Mouse (Mus musculus): ENCODE measurements around the gene Mbnl2. TPM values are rescaled to one million over a fixed set of nuclear protein-coding genes. Genes with fewer than 3 reads are reported as not detected.

Gene Mbnl2
- total RNA-seq, 2 experiments from 2014 or later: 30.1 to 45.3 TPM

DNA sequence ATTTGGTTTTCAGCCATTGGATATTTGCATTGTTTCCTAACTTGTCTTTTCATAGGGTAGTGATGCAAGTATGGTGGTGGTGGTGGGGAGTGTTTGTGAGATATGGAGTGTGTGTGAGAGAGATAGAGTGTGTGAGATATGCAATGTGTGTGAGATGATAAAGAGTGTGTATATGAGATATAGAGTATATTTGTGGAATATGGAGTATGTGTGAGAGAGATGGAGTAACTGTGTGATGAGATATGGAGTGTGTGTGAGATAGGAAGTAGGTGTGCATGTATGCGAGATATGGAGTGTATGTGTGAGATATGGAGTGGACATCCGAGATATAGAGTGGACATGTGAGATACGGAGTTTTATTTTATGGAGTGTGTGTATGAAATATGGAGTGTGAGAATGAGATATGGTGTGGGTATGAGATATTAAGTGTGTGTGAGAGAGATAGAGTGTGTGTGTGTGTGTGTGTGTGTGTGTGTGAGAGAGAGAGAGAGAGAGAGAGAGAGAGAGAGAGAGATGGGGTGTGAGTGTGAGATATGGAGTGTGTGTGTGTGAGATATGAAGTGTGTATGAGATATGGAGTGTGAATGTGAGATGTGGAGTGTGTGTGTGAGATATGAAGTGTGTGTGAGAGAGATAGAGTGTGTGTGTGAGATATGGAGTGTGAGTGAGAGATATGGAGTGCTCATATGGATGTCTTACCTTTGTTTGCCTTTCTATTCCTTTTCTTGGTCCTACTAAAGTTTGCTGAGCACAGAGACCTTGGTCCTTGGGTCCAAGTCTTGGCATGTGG, 188.7 kb downstream of the Mbnl2 start:
- no peak for ATAC-seq (replicated peaks; ENCODE audit: low FRiP score, poor library complexity, severe bottlenecking)

- ATAC-seq (replicated peaks; ENCODE audit: low FRiP score, poor library complexity, severe bottlenecking): no peak
Observed at GRCm38 (mm10) chr14:120466816-120467215, 191.3 kb downstream of the Mbnl2 start.

- ATAC-seq (replicated peaks; ENCODE audit: low FRiP score, poor library complexity, severe bottlenecking): no peak
Observed at GRCm38 (mm10) chr14:120469126-120469790, 193.8 kb downstream of the Mbnl2 start.

- ATAC-seq (replicated peaks; ENCODE audit: low FRiP score, poor library complexity, severe bottlenecking): no peak
Observed at GRCm38 (mm10) chr14:120476186-120476697, 200.8 kb downstream of the Mbnl2 start.

DNA sequence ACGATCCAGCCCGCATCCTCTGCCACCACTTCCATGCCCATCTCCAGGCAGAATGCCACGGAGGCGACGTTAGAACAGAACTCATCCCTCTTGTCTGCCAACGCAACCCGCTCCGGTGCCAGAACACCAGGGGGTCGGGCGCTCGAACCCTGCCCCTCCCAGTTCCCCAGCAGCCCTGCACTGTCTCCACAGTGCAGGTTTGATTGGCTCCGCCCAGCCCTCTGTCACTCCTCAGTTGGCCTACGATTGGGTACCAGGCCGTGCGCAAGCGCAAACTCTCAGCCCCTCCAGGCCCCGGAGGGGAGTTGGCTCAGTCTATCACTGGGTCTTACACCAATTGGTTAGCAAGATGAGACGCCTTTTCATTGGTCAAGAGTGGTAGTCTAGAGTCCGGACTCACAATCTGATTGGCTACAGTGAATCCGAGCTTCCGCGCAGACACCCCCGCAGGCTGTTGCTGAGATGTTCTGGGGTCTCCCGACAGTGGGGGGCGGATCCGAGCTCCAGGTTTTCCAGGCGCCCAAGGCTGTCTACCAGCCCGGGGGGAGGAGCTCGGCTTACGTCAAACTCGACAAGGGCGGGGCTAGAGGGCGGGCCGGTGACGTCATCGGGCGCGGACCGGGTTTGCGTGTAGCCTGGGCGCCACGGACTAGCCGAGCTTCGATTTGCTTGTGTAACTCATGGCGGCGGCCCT, 202.0 kb downstream of the Mbnl2 start:
- peak; percentile 84 for ATAC-seq (replicated peaks; ENCODE audit: low FRiP score, poor library complexity, severe bottlenecking)

DNA sequence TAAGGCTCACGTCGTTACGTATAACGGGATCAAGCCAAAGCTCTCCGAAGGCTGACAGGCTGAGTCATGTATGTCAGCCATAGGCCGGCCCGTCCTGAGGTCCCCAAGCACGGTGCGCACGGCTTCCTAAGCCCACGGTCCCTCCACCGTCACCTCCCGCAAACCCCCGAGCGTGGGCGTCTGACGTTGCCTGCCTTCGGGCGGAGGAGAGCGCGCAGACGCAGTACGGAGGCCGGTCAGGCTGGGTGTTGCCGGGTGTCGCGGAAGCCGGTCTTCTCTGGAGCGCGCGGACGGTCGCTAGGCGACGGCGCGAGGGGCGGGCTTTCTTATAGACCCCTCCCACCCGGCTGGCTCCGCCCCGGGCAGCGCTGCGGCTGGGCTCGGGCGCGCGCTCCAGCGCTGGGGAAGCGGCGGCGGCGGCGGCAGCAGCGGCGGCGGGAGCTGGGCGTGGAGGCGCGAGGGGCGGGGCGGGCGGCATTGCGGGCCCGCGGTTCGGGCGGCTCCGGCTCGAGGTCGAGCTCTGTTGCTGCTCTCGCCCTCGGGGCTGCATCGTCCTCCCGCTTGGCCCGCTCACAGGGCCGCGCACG, 202.6 kb downstream of the Mbnl2 start, which contains the start of gene Rap2a:
Rap2a (plus strand) TSS at position 463 of the 587 bp plus-strand sequence.
- peak; percentile 77 for ATAC-seq (replicated peaks; ENCODE audit: low FRiP score, poor library complexity, severe bottlenecking)

GRCm38 (mm10) chr14:120478641-120479341, 203.3 kb downstream of the Mbnl2 start:
- ATAC-seq (replicated peaks; ENCODE audit: low FRiP score, poor library complexity, severe bottlenecking): no peak

- ATAC-seq (replicated peaks; ENCODE audit: low FRiP score, poor library complexity, severe bottlenecking): no peak
Observed at GRCm38 (mm10) chr14:120480341-120480900, 205.0 kb downstream of the Mbnl2 start.

DNA sequence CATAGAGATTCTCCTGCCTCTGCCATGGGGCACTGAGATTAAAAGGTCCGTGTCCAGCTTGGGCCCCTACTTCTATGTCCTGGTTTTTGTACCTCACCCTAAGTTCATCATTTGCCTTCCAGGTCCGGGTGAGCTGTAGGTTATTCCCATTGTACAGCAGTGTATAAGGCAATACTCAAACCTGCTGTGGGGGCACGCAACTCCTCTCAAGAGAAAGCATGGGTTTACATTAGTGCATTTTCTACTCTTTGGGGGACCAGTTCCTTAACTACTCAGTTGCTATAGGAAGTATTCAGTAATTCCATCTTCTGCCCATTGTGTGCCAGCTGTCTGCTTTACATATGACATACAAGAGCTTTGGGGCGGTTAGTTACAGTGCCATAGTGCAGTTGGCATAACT, 205.5 kb downstream of the Mbnl2 start:
- ATAC-seq (replicated peaks; ENCODE audit: low FRiP score, poor library complexity, severe bottlenecking): no peak

Other genes with a start within 250 kb of the Mbnl2 start
- gene Oxgr1, start 233.2 kb upstream of the Mbnl2 start, total RNA-seq (2015; ENCODE audit: low replicate concordance): not detected in 2 replicates
- not detected in 2 replicates for gene Oxgr1, start 233.2 kb upstream of the Mbnl2 start, total RNA-seq (2017; ENCODE audit: low replicate concordance)
- 3.5 and 9.8 TPM in 2 replicates for gene Rap2a, start 202.8 kb downstream of the Mbnl2 start, total RNA-seq (2015; ENCODE audit: low replicate concordance)
- 0.98 and 4.1 TPM in 2 replicates for gene Rap2a, start 202.8 kb downstream of the Mbnl2 start, total RNA-seq (2017; ENCODE audit: low replicate concordance)